Mouse (Mus musculus) T-helper 2 cell (primary cell): Measurements from ENCODE around the gene Mars.
"Not testable (repeated sequence)": the region's sequence is repeated elsewhere in the genome, so short reads cannot be mapped to it uniquely, and the experiment has no call there.

Experiments used
- in situ Hi-C: fragments of 300-600 bp; cut with MboI, MseI; formaldehyde crosslinking; loops from one replicate; pipeline ENCODE4 v1.15.1; 2025; ENCODE audit warnings: high pct_unique_total_duplicates

Gene Mars

DNA sequence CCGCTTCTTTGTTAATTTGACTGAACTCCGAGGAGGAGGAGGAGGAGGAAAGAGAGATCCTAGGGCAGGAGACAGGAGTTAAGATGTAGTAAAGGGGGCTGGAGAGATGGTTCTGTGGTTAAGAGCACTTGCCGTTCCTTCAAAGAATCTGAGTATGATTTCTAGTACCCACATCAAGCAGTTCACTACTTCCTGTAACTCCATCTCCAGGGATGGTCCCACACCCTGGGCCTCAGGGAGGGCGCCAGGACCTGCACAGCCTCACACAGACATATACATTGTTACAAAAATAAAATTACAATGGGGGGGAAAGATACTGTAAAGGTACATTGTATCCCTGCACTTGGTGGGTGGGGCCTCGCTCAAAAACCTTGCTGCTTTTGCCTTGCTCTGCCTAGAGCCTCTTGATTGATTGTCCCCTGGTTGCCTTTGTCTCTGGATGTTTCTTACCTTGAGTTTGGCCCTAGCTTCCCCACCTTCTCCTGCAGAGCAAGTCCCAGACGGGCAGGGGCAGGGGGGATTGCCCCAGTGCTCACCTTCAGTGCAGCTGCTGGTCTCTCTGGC is 26.0 kb upstream of the Mars start:
- in situ Hi-C loops, result no loop called here

DNA sequence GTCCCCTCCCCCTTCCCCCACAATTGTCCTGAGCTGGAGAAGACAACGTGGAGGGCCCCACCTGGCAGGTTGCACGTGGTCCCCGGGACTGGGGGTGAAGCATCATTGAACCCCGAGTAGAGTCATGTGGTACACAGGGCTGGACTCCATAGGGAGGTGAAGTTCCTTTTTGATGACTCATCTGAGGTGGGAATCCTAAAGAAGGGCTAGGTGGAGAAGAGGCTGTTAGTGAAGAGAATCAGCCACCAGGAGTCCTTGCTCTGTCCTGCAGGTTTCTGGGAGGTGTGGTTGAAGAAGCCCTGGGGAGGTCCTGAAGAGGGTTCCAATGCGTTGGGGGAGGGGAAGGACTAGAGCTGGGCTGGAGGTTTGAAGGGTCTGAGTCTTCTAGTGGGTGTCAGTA is 25.4 kb upstream of the Mars start:
- in situ Hi-C loops, result no loop called here

DNA sequence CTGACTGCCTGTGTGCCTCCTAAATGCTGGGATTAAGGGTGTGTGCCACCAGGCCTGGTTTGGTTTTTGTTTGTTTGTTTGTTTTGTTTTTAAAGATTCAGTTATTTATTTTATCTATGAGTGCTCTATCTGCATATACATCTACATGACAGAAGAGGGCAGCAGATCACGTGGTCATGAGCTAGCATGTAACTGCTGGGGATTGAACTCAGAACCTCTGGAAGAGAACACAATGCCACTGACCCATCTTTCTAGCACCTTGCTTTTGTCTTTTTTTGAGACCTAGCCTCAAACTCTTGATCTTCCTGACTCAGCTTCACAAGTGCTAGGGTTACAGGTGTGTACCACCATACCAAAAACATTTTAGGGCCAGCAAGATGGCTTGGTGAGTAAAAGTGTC is 23.7 kb upstream of the Mars start:
- in situ Hi-C loops, result no loop called here

DNA sequence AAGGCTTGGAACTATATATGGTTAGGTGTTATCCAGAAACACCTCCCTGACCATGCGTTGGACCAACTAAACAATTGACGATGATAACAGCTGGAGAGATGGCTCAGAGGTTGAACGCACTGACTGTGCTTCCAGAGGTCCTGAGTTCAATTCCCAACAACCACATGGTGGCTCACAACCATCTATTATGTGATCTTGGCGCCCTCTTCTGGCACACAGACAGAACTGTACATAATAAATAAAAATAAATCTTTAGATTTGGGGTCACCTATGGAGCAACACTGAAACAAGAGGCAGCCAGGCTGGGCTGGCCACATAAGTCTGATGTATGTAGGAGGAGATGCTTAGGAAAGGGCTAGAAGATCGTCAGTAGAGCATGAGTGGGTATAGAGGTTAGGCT is 21.6 kb upstream of the Mars start:
- in situ Hi-C loops, result loop anchor here (5.0 kb wide), 1 partner anchor 146 kb away; no protein-coding TSS in a partner anchor

DNA sequence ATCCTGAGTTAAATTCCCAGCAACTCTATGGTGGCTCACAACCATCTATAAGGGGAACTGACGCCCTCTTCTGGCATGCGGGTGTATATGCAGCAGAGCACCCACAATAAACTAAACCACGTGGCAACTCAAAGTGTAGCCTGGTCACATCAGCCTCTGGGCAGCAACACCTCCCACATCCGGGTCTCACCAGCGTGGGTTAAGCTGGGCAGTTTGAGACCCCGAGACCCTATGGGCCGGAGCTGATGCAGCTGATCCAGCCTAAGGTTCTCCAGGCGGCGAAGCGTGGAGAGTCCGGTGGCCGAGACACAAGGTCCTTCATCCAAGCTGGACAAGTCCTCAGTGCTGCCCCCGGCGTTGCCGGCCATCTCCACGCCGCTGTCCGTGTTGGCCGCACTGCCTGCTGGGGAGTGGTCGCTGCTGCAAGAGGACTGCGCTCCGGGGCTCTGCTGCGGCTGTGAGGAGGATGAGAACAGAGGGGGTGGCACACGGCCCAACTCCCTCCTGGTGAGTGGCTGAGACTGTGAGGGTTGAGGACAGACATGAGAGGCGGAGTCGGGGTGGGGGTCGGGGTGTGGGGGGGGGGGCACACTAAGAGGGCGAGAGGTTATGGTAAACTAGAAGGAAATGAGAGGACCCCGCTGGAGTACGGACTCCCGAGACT is 20.8 kb upstream of the Mars start:
- in situ Hi-C loops, result loop anchor here (5.0 kb wide), 1 partner anchor 145 kb away; no protein-coding TSS in a partner anchor

DNA sequence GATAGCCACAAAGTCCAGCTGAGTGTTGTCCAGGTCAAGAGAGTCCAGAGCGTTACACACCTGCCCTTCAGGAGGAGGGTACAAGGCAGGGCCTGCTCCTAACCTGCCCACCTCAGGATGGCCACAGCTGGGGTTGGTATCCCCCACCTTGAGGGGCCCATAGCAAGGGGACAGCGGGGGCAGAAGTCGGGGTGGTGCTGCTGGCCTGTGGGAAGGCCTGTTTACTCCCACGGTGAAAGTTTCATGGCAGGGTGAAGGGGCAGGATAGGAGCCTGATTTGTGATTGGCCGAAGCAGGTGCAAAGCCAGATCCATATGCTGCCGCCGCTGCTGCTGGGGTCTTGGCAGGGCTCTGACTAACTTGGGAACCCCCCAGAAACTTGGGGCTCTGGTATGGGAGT is 18.6 kb upstream of the Mars start:
- in situ Hi-C loops, result loop anchor here (5.0 kb wide), 1 partner anchor 143 kb away; no protein-coding TSS in a partner anchor

DNA sequence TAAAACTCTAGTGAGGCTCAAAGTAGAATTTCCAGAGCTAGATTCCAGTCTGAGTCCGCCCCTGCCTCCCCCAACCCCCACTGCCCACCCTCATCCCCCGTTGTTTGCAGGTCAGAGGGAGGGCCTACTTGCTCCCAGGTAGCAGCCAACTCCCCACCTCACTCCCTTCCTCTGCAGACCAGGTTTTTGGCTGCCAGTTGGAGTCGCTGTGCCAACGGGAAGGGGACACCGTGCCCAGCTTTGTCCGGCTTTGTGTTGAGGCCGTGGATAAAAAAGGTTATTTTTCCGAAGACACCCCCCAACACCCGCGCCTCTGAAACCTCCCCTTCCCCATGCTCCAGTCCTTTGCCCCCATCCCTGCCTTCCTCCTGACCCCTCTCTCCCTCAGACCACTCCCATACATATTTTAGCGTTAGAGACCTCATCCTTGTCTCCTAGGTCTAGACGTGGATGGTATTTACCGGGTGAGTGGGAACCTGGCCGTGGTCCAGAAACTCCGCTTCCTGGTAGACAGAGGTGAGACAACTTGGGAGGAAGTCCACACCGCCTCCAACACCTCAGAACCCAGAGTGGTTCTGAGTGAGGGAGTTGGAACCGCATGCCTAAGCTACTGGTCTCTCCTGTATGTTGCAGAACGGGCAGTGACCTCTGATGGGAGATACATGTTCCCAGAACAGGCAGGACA is 16.0 kb upstream of the Mars start:
- in situ Hi-C loops, result no loop called here

DNA sequence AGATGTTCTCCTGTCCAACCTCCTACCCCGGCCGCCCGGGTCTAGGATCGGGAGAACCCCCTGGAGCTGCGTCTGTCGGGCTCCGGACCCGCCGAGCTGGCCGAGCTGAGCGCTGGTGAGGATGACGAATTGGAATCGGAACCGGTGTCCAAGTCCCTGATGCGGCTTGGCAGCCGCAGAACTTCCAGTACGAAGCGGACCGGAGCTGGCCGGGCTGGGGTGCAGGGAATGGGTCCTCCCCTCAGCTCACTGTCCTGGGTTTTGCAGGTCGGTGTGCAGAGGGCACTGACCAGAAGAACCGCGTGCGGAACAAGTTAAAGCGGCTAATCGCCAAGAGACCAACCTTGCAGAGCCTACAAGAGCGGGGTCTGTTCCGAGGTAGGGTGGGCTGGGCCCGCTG is 15.2 kb upstream of the Mars start:
- in situ Hi-C loops, result no loop called here

DNA sequence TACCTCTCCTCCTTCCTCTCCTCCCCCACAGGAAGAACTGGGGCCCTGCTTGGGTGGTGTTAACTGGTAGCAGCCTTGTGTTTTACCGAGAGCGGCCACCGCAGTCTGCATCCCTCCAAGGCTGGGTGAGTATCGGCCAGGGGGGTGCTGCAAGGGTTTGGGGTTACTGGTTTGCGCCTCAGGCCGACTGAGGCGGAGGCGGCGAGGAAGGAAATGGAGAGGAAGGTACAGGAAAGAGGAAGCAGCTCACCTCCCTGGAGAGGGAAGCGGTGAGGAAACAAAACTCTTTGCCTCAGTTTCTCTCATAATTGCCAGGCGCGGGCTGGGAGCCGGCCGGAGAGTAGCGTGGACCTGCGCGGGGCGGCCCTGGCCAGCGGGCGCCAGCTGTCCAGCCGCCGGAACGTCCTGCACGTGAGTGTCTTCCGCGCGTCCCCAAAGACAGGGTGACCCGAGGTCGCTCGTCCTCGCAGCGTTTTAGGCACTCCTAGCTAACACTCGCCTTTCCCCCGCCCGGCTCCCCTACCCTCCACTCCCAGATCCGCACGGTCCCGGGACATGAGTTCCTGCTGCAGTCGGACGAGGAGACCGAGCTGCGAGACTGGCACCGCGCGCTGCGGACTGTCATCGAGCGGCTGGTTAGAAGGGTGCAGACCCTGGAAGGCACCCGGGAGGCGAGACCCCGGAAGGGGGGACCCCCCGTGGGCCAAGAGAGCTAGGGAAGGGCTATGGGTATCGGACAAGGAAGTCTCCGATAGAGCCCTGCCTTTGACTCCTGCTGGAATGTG is 14.6 kb upstream of the Mars start:
- in situ Hi-C loops, result no loop called here

DNA sequence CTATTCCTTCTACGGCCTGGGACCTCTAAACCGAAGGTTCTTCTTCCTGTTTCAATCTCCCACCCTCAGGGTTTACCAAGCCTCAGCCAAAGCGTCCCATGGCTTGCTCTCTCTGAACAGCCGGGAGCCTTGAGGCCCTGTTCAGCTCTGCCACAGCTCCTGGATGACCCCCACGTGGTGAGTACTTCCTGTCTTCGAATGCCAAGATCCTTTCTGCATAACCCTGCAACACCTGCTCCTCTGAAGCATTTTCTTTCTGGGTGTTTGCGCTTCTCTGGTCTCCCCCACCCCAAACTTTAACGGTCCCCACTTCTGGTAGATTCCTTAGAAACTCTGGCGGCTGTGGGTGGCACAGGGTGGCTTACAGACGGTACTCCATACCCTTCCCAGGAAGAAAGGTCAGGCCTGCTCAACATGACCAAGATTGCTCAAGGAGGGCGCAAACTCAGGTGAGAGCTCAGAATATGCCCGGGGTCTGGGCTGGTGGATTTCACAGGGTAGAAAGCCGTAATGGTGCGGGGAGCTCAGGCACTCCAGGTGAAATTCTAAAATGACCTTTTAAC is 13.9 kb upstream of the Mars start:
- in situ Hi-C loops, result no loop called here

DNA sequence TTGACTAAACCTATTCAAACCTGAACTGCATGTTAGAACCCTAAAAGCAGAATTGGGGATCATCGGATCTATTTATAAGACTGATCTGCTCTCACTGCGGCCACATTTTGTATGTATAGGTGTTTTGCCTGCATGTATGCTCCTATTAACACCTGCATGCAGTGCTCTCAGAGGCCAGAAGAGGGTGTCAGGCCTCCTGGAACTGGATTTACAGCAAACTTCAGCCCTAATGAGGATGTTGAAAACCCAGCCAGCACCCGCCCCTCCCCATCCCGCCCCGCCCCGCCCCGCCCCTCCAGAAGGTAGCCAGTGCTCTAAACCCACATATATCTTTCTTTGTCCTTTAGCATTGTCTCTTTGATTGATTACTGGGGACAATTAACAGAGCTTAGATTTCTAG is 12.9 kb upstream of the Mars start:
- in situ Hi-C loops, result no loop called here

DNA sequence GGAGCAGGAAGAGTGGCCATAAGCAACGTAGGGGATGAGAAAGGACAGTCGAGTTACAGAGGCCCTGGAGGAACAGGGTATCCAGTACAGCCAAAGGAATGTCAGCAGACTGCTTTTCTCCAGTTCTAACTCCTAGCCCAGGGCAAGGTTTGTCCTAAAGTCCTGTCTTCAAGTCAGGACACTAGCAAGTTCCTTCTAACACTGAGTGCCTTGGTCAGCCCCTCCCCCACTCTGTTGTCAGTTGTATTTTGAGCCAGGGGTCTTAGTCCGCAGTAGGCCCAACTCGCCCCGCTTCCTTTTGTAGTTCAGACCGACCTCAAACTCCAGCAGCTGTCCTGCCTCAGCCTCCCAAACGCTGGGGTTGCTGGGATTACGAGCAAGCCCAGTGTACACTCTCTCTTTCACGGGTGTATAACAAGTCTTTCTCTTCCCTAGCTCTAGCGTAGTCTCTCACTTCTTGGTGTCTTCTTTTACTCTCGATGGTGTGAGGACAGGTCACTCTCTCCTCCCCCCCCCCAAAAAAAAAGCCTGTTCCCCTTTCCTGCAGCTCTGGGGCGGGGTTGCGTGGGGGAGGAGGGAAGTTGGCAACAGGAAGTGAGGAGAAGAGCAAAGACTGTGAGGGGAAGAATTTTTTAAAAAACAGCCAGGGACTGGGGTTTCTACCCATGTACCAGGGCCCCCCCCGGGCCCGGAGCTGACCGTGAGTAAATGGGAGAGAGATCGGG is 11.7 kb upstream of the Mars start:
- in situ Hi-C loops, result no loop called here

DNA sequence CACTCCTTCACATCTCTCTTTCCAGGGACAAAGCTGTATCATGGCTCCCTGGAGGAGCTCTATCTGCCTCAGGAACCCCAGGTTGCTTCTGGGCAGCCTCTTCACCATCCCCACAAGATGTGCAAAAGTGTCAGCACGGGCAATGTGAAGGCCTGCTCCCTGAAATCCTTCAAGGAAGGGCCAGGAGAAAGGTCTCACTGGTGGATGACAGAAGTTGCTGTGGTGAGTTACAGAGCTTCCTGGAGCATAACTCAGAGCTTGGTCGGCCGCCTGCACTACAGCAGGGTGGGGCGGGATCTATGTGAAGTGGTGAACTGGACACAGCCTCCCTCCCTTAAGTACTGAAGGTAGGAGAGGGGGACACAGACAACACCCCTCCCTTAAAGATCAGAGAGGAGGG is 11.1 kb upstream of the Mars start:
- in situ Hi-C loops, result no loop called here

DNA sequence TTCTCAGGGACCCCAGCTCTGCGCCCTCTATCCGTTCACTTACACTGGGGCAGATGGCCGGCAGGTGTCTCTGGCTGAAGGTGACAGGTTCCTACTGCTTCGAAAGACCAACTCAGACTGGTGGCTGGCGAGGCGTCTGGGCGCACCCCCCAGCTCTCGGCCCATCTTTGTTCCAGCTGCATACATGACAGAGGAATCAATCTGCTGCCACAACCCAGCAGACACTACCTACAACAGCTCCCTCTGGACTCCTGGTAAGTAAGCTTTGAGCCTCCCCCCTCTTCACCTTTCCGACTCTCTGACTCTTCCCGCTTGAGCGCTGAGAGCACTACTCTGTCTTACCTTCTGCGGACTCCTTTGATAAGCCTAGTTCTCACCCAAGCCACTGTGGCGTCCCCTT is 10.6 kb upstream of the Mars start:
- in situ Hi-C loops, result no loop called here

DNA sequence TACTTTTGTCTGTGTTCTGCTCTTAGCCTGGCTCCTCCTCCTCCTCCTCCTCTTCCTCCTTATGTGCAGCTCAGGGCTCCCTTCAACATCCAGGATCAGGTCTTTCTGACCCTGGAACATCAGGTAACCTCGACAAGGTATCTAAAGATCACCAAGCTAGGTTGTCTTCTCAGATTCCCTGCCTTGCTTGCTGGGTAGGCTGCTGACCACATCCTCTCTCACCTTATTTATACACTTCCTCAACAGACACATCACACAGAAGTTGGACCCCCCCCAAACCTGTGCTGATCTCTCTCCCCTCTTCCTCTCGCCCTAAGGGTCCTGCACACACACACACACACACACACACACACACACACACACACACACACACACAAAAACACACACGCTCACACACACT is 10.0 kb upstream of the Mars start, which contains the start of gene Arhgap9:
Gene Arhgap9 (plus strand): TSS at position 344 of the 400 bp plus-strand sequence.
- in situ Hi-C loops, result no loop called here

DNA sequence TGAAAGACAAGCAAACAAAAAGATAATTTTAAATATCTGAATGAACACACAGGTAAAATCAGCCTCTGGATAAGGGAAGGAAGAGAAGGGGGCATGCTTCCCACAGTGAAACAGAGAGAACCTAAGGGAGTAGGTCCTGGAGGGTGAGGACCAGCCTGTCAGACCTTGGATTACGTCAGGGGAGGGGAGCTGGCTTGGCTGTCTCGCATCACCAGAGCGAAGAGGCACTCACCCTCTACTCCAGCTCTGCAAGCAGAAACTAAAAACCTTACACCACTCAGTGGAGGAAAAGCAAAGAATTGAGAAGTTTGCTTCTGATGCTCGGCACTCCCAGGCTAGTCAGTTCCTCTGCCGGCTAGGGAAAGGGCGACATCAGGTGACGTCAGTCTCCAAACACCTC is 8.4 kb upstream of the Mars start:
- in situ Hi-C loops, result no loop called here

DNA sequence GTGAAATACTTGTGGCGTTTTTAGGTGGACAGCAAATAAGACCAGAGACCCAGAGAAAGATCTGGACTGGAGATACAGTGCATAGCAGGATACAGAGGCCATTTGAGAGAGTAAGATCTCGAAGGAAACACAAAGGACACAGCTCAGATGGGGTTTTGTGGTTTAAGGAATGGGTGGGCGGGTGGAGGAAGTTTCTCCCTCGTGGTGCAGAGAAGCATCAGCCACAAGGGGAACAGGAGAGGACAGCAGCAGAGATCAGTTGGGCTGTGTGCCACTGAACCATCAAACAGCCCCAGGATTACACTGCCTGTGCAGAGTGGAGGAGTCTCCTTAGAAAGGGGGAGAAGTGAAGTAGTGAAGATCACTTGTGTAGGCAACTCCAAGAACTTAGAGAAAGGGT is 6.4 kb upstream of the Mars start:
- in situ Hi-C loops, result no loop called here

DNA sequence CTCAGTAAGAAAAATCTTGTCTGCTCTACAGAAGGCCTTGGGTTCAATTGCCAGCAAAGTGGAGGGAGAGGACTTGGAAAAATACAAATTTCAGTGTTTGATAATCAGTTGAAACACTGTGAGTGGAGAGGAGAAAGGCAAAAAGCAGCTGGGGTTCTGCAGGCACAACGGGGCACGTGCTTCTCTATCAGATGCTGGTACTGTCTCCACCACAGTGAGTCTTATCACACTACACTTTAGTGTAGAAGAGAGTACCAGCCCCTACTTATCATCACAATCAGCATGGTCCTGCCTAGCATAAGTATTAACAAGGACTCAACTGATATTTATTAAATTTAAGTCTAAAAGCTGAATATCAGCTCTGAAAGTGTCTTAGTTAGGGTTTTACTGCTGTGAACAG is 5.7 kb upstream of the Mars start:
- in situ Hi-C loops, result no loop called here

DNA sequence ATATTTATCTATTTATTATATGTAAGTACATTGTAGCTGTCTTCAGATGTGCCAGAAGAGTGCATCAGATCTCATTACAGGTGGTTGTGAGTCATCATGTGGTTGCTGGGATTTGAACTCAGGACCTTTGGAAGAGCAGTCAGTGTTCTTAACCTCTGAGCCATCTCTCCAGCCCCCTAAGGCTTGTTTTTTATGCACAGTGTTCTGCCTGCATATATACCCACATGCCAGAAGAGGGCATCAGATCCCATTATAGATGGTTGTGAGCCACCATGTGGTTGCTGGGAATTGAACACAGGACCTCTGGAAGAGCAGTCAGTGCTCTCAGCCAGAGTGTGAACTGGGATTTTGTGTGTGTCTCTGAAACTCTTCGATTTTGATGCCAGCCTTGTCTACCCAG is 3.4 kb upstream of the Mars start:
- in situ Hi-C loops, result not testable (repeated sequence)

DNA sequence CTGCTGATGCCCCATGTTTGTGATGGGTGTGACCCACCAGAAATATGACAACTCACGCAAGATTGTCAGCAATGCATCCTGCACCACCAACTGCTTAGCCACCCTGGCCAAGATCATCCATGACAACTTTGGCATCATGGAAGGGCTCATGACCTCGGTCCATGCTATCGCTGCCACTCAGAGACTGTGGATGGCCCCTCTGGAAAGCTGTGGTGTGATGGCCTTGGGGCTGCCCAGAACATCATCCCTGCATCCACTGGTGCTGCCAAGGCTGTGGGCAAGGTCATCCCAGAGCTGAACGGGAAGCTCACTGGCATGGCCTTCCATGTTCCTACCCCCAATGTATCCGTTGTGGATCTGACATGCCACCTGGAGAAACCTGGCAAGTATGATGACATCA is 1.9 kb upstream of the Mars start:
- in situ Hi-C loops, result not testable (repeated sequence)

DNA sequence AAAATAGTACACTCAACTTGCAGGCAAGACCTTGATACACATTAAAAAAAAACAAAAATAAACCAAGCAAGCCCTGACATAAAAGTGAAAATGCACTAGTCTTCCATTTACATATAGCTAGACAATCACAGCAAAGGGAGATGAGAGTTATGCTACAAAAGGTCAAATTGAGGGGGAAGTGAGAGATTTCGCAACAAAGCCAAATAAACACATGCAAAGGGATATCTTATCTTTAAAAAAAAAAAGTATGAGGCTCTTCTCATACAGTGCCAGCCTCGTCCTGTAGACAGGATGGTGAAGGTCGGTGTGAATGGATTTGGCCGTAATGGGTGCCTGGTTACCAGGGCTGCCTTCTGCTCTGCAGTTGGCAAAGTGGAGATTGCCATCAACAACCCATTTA is 1.3 kb upstream of the Mars start:
- in situ Hi-C loops, result no loop called here

DNA sequence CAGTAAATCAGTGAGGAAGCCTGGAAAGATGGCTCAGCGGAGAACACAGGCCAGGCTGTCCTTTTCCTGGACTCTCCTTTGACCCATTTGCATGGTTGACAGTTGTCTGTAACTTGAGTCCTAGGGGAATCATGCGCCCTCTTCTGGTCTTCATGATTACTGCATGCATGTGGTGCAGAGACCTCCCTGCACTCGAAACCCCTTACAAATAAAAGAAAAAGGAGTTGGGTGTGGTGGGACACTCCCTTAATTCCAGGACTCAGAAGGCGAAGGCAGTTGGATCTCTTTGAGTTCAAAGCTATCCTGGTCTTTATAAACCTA is 730 bp upstream of the Mars start:
- in situ Hi-C loops, result no loop called here
